Mouse (Mus musculus): ENCODE measurements around the gene Wdr70. TPM values are rescaled to one million over a fixed set of nuclear protein-coding genes. Genes with fewer than 3 reads are reported as not detected.
A peak's percentile ranks its signal among the peaks of the same experiment; 100 is the strongest.

Gene Wdr70
- polyA plus RNA-seq (2014; fragmentation: Nextera tagmentation; extraction: Ambion mirVana), result 80.5 and 81.8 TPM in 2 replicates

GRCm38 (mm10) chr15:8098774-8099749 lies at the start of gene Wdr70:
Gene Wdr70 (minus strand): TSS chr15:8099209.
- Histone ChIP-seq H3K9ac (ENCODE audit: low read length) (peak within 1 kb of the TSS; percentile 74), H3K4me2 (ENCODE audit: low read depth) (peak within 1 kb of the TSS; percentile 43), H3K36me3 (ENCODE audit: control insufficient read depth, insufficient read depth, low read length) (no peaks in the 10 kb centered on the region), H3K4me1 (ENCODE audit: control insufficient read depth, insufficient read depth, low read length) (no peaks in the 10 kb centered on the region), H3K9me3 (ENCODE audit: control insufficient read depth, low read length) (no peaks in the 10 kb centered on the region), H3K27ac (ENCODE audit: low read depth, low read length) (no peak within 1 kb of the TSS), H3K27me3 (ENCODE audit: control insufficient read depth, insufficient read depth, low read length) (no peaks in the 10 kb centered on the region), H3K4me3 (ENCODE audit: low read depth, low read length) (peak within 1 kb of the TSS; percentile 89)
- DNase-seq (ENCODE audit: low spot score), result peak; percentile 97
- peak; percentile 96 for ATAC-seq (ENCODE audit: insufficient read depth, low FRiP score, low TSS enrichment)
- 3% methylated on average over 56 of the region's 56 CpGs for WGBS

- WGBS, result 95% methylated on average over 5 of the region's 5 CpGs
- no peak for ATAC-seq (ENCODE audit: insufficient read depth, low FRiP score, low TSS enrichment)
Observed at GRCm38 (mm10) chr15:8135606-8136005, 36.6 kb upstream of the Wdr70 start.

GRCm38 (mm10) chr15:8131761-8132160 lies 32.8 kb upstream of the Wdr70 start:
- H3K27ac ChIP-seq (ENCODE audit: low read depth, low read length), result no peak overlapping the region
- H3K9me3 ChIP-seq (ENCODE audit: control insufficient read depth, low read length), result no peaks in the 10 kb centered on the region
- DNase-seq (ENCODE audit: low spot score), result no peak
- no peak overlapping the region for H3K4me2 ChIP-seq (ENCODE audit: low read depth)
- H3K36me3 ChIP-seq (ENCODE audit: control insufficient read depth, insufficient read depth, low read length), result peaks cover 18% of the 10 kb centered on the region
- H3K27me3 ChIP-seq (ENCODE audit: control insufficient read depth, insufficient read depth, low read length), result no peaks in the 10 kb centered on the region
- no peaks in the 10 kb centered on the region for H3K4me1 ChIP-seq (ENCODE audit: control insufficient read depth, insufficient read depth, low read length)
- ATAC-seq (ENCODE audit: insufficient read depth, low FRiP score, low TSS enrichment), result no peak
- H3K9ac ChIP-seq (ENCODE audit: low read length), result no peak overlapping the region
- H3K4me3 ChIP-seq (ENCODE audit: low read depth, low read length), result no peak overlapping the region

More at GRCm38 (mm10) chr15:8135606-8136005, 36.6 kb upstream of the Wdr70 start:
- Histone ChIP-seq H3K9me3 (ENCODE audit: control insufficient read depth, low read length) (no peaks in the 10 kb centered on the region), H3K9ac (ENCODE audit: low read length) (no peak overlapping the region), H3K27ac (ENCODE audit: low read depth, low read length) (no peak overlapping the region), H3K27me3 (ENCODE audit: control insufficient read depth, insufficient read depth, low read length) (no peaks in the 10 kb centered on the region), H3K4me1 (ENCODE audit: control insufficient read depth, insufficient read depth, low read length) (no peaks in the 10 kb centered on the region), H3K4me3 (ENCODE audit: low read depth, low read length) (no peak overlapping the region), H3K36me3 (ENCODE audit: control insufficient read depth, insufficient read depth, low read length) (peaks cover 16% of the 10 kb centered on the region), H3K4me2 (ENCODE audit: low read depth) (no peak overlapping the region)
- DNase-seq (ENCODE audit: low spot score), result no peak

- H3K4me3 ChIP-seq (ENCODE audit: low read depth, low read length), result no peak overlapping the region
- ATAC-seq (ENCODE audit: insufficient read depth, low FRiP score, low TSS enrichment) (no peak), DNase-seq (ENCODE audit: low spot score) (no peak)
- H3K4me2 ChIP-seq (ENCODE audit: low read depth), result no peak overlapping the region
- 95% methylated on average over 3 of the region's 3 CpGs for WGBS
- H3K36me3 ChIP-seq (ENCODE audit: control insufficient read depth, insufficient read depth, low read length), result peaks cover 20% of the 10 kb centered on the region
- no peak overlapping the region for H3K9ac ChIP-seq (ENCODE audit: low read length)
- no peaks in the 10 kb centered on the region for H3K4me1 ChIP-seq (ENCODE audit: control insufficient read depth, insufficient read depth, low read length)
- no peaks in the 10 kb centered on the region for H3K27me3 ChIP-seq (ENCODE audit: control insufficient read depth, insufficient read depth, low read length)
- no peak overlapping the region for H3K27ac ChIP-seq (ENCODE audit: low read depth, low read length)
- H3K9me3 ChIP-seq (ENCODE audit: control insufficient read depth, low read length), result no peaks in the 10 kb centered on the region
Observed at GRCm38 (mm10) chr15:8131268-8131667, 32.3 kb upstream of the Wdr70 start.

- Histone ChIP-seq H3K4me2 (ENCODE audit: low read depth) (no peak overlapping the region), H3K9me3 (ENCODE audit: control insufficient read depth, low read length) (no peaks in the 10 kb centered on the region), H3K27me3 (ENCODE audit: control insufficient read depth, insufficient read depth, low read length) (no peaks in the 10 kb centered on the region), H3K4me1 (ENCODE audit: control insufficient read depth, insufficient read depth, low read length) (no peaks in the 10 kb centered on the region), H3K36me3 (ENCODE audit: control insufficient read depth, insufficient read depth, low read length) (peaks cover 17% of the 10 kb centered on the region), H3K9ac (ENCODE audit: low read length) (no peak overlapping the region), H3K27ac (ENCODE audit: low read depth, low read length) (no peak overlapping the region), H3K4me3 (ENCODE audit: low read depth, low read length) (no peak overlapping the region)
- WGBS, result 77% methylated on average over 1 of the region's 1 CpGs
- DNase-seq (ENCODE audit: low spot score) (no peak), ATAC-seq (ENCODE audit: insufficient read depth, low FRiP score, low TSS enrichment) (no peak)
Observed at GRCm38 (mm10) chr15:8129281-8129680, 30.3 kb upstream of the Wdr70 start.

GRCm38 (mm10) chr15:8109782-8110181 lies 10.8 kb upstream of the Wdr70 start:
- Histone ChIP-seq H3K27me3 (ENCODE audit: control insufficient read depth, insufficient read depth, low read length) (no peaks in the 10 kb centered on the region), H3K4me1 (ENCODE audit: control insufficient read depth, insufficient read depth, low read length) (peaks cover 7% of the 10 kb centered on the region), H3K9me3 (ENCODE audit: control insufficient read depth, low read length) (no peaks in the 10 kb centered on the region), H3K4me3 (ENCODE audit: low read depth, low read length) (peak overlapping the region; percentile 89), H3K36me3 (ENCODE audit: control insufficient read depth, insufficient read depth, low read length) (no peaks in the 10 kb centered on the region; the same call in none of the 2 replicates), H3K9ac (ENCODE audit: low read length) (peak overlapping the region; percentile 81), H3K27ac (ENCODE audit: low read depth, low read length) (no peak overlapping the region), H3K4me2 (ENCODE audit: low read depth) (peak overlapping the region; percentile 73)
- ATAC-seq (ENCODE audit: insufficient read depth, low FRiP score, low TSS enrichment) (no peak), DNase-seq (ENCODE audit: low spot score) (no peak)
- WGBS, result 8% methylated on average over 8 of the region's 8 CpGs

- H3K4me2 ChIP-seq (ENCODE audit: low read depth), result peak within 1 kb of the TSS; percentile 73
- no peaks in the 10 kb centered on the region; the same call in none of the 2 replicates for H3K36me3 ChIP-seq (ENCODE audit: control insufficient read depth, insufficient read depth, low read length)
Observed at GRCm38 (mm10) chr15:8108966-8109743, 10.1 kb upstream of the Wdr70 start, which contains the start of gene Nup155. Gene Nup155 (plus strand): TSS chr15:8109273.

GRCm38 (mm10) chr15:8108360-8108965 lies 9.5 kb upstream of the Wdr70 start:
- no peak for DNase-seq (ENCODE audit: low spot score)
- Histone ChIP-seq H3K4me2 (ENCODE audit: low read depth) (peak overlapping the region; percentile 73), H3K27ac (ENCODE audit: low read depth, low read length) (peak overlapping the region; percentile 76; the same call in 1 of the 2 replicates), H3K4me1 (ENCODE audit: control insufficient read depth, insufficient read depth, low read length) (peaks cover 7% of the 10 kb centered on the region), H3K27me3 (ENCODE audit: control insufficient read depth, insufficient read depth, low read length) (no peaks in the 10 kb centered on the region), H3K4me3 (ENCODE audit: low read depth, low read length) (peak overlapping the region; percentile 89), H3K36me3 (ENCODE audit: control insufficient read depth, insufficient read depth, low read length) (no peaks in the 10 kb centered on the region; the same call in 1 of the 2 replicates), H3K9ac (ENCODE audit: low read length) (peak overlapping the region; percentile 81; the same call in 1 of the 2 replicates), H3K9me3 (ENCODE audit: control insufficient read depth, low read length) (no peaks in the 10 kb centered on the region)
- peak; percentile 49 for ATAC-seq (ENCODE audit: insufficient read depth, low FRiP score, low TSS enrichment)
- 63% methylated on average over 17 of the region's 19 CpGs for WGBS

More at GRCm38 (mm10) chr15:8108966-8109743, 10.1 kb upstream of the Wdr70 start, which contains the start of gene Nup155:
- Histone ChIP-seq H3K27me3 (ENCODE audit: control insufficient read depth, insufficient read depth, low read length) (no peaks in the 10 kb centered on the region), H3K4me3 (ENCODE audit: low read depth, low read length) (peak within 1 kb of the TSS; percentile 89), H3K9me3 (ENCODE audit: control insufficient read depth, low read length) (no peaks in the 10 kb centered on the region), H3K9ac (ENCODE audit: low read length) (peak within 1 kb of the TSS; percentile 81), H3K4me1 (ENCODE audit: control insufficient read depth, insufficient read depth, low read length) (peaks cover 7% of the 10 kb centered on the region), H3K27ac (ENCODE audit: low read depth, low read length) (peak within 1 kb of the TSS; percentile 76; the same call in 1 of the 2 replicates)
- WGBS, result under 1% methylated on average over 54 of the region's 54 CpGs
- peak; percentile 93 for DNase-seq (ENCODE audit: low spot score)
- ATAC-seq (ENCODE audit: insufficient read depth, low FRiP score, low TSS enrichment), result peak; percentile 97

Measured in neural tube, embryonic 11.5 days (tissue).